Mouse (Mus musculus): ENCODE measurements at regions not wholly inside any gene's neighbourhood (a gene's known extent, or its start where the extent isn't known, plus 50 kb on each side); places are given as distances from the start of the nearest gene placed in this dataset.

- DNase-seq = no peak
These were observed 390.9 kb downstream of the Rnd3 start for GRCm38 (mm10) chr2:50757837-50758541.

GRCm38 (mm10) chr2:50755616-50756450 is 393.1 kb downstream of the Rnd3 start:
- no peak for DNase-seq

GRCm38 (mm10) chr2:50755160-50755559 is 393.8 kb downstream of the Rnd3 start:
- DNase-seq = no peak

- DNase-seq = no peak
These were observed 396.5 kb downstream of the Rnd3 start for GRCm38 (mm10) chr2:50752408-50752807.

- no peak for DNase-seq
These were observed 398.1 kb downstream of the Rnd3 start for GRCm38 (mm10) chr2:50750799-50751198.

- no peak for DNase-seq
These were observed 404.2 kb downstream of the Rnd3 start for GRCm38 (mm10) chr2:50744625-50745214.

GRCm38 (mm10) chr2:50743785-50744258 is 405.1 kb downstream of the Rnd3 start:
- no peak for DNase-seq

GRCm38 (mm10) chr2:50742421-50742820 is 406.5 kb downstream of the Rnd3 start:
- no peak for DNase-seq

GRCm38 (mm10) chr2:50741337-50741736 is 407.6 kb downstream of the Rnd3 start:
- DNase-seq = no peak

GRCm38 (mm10) chr2:50739599-50739979 is 409.3 kb downstream of the Rnd3 start:
- DNase-seq = no peak

GRCm38 (mm10) chr2:50738936-50739598 is 409.8 kb downstream of the Rnd3 start:
- DNase-seq = peak in 1 of 2 experiments; percentile 5

GRCm38 (mm10) chr2:50737706-50738105 is 411.2 kb downstream of the Rnd3 start:
- DNase-seq = peak; percentile 32 to 35

- DNase-seq = no peak
These were observed 413.9 kb downstream of the Rnd3 start for GRCm38 (mm10) chr2:50735029-50735428.

- DNase-seq = no peak
These were observed 410.1 kb upstream of the Mmadhc start for GRCm38 (mm10) chr2:50706652-50707051.

GRCm38 (mm10) chr2:50704297-50704696 is 407.7 kb upstream of the Mmadhc start:
- peak; percentile 40 to 60 for DNase-seq

GRCm38 (mm10) chr2:50702584-50703450 is 406.2 kb upstream of the Mmadhc start:
- no peak for DNase-seq

- DNase-seq = peak; percentile 15 to 36
These were observed 402.2 kb upstream of the Mmadhc start for GRCm38 (mm10) chr2:50698841-50699240.

GRCm38 (mm10) chr2:50696575-50696974 is 400.0 kb upstream of the Mmadhc start:
- DNase-seq = no peak

- DNase-seq = no peak
These were observed 398.2 kb upstream of the Mmadhc start for GRCm38 (mm10) chr2:50694849-50695248.

GRCm38 (mm10) chr2:50693784-50694350 is 397.3 kb upstream of the Mmadhc start:
- DNase-seq = no peak

All from kidney, postnatal 4 days (tissue).